Mouse (Mus musculus) testis, adult 2 months (tissue): Measurements from ENCODE around the gene Trem2. TPM values are rescaled to one million over a fixed set of nuclear protein-coding genes. Genes with fewer than 3 reads are reported as not detected.
"Not testable (repeated sequence)": the region's sequence is repeated elsewhere in the genome, so short reads cannot be mapped to it uniquely, and the experiment has no call there.

Experiments
- H3K27ac ChIP-seq: fragments of 200-500 bp; 2 replicates; pipeline ENCODE4 v1.5.1; 2012; ENCODE audit warnings: low read depth, low read length; ENCODE audit not compliant: control insufficient read depth, insufficient read depth
- H3K27me3 ChIP-seq: fragments of 200-500 bp; 2 replicates; pipeline ENCODE4 v1.6.1; 2012; ENCODE audit warnings: mild to moderate bottlenecking, low read length, moderate library complexity; ENCODE audit not compliant: control insufficient read depth, insufficient read depth
- H3K36me3 ChIP-seq: fragments of 200-500 bp; 2 replicates; pipeline ENCODE4 v1.6.1; 2012; ENCODE audit warnings: mild to moderate bottlenecking, low read length; ENCODE audit not compliant: control insufficient read depth, insufficient read depth
- H3K4me1 ChIP-seq: fragments of 200-500 bp; 2 replicates; pipeline ENCODE4 v1.6.1; 2012; ENCODE audit warnings: low read length; ENCODE audit not compliant: control insufficient read depth, insufficient read depth
- H3K4me3 ChIP-seq: fragments of 200-500 bp; 2 replicates; pipeline ENCODE4 v1.5.1; 2012; ENCODE audit warnings: low read depth, mild to moderate bottlenecking, low read length, moderate library complexity, mixed read lengths; ENCODE audit not compliant: control insufficient read depth
- CTCF ChIP-seq: fragments of 200-500 bp; IDR thresholded peaks from 2 replicates; pipeline ENCODE4 v1.5.1; 2012; ENCODE audit warnings: low read depth, mild to moderate bottlenecking, inconsistent platforms, low read length, moderate library complexity; ENCODE audit not compliant: control insufficient read depth, insufficient read depth, insufficient replicate concordance
- POLR2A ChIP-seq: fragments of 200-500 bp; IDR thresholded peaks from 2 replicates; pipeline ENCODE4 v1.6.1; 2012; ENCODE audit warnings: low read depth, mild to moderate bottlenecking, inconsistent platforms, low read length, moderate library complexity; ENCODE audit not compliant: control insufficient read depth
- polyA plus RNA-seq: library from polyadenylated mRNA; depleted of rRNA; stranded (reverse); fragments of >200 nt; gene quantifications from 2 replicates; pipeline ENCODE4 v1.2.3, GENCODE M21; 2012; rRNA removed

The Trem2 gene
- 1.3 and 2.4 TPM in 2 replicates for polyA plus RNA-seq

- no peak within 1 kb of the TSS for H3K4me3 ChIP-seq
- no peaks in the 10 kb centered on the region for H3K36me3 ChIP-seq
- H3K27me3 ChIP-seq = no peaks in the 10 kb centered on the region
- H3K4me1 ChIP-seq = no peaks in the 10 kb centered on the region
- no peak within 1 kb of the TSS for H3K27ac ChIP-seq
- TF ChIP-seq CTCF (no peak), POLR2A (no peak)
These were observed at the start of gene Trem2 for GRCm38 (mm10) chr17:48346231-48346630. Gene Trem2 (plus strand): TSS chr17:48346401.

GRCm38 (mm10) chr17:48299203-48299602, 47.0 kb upstream of the Trem2 start, which contains the start of gene Treml2:
Gene Treml2 (plus strand): TSS chr17:48299498.
- Histone ChIP-seq H3K4me3 (no peak within 1 kb of the TSS), H3K4me1 (no peaks in the 10 kb centered on the region), H3K27me3 (no peaks in the 10 kb centered on the region), H3K27ac (no peak within 1 kb of the TSS), H3K36me3 (no peaks in the 10 kb centered on the region)
- TF ChIP-seq POLR2A (no peak), CTCF (no peak)

- no peak overlapping the region for H3K4me3 ChIP-seq
- no peak overlapping the region for H3K27ac ChIP-seq
- H3K4me1 ChIP-seq = no peaks in the 10 kb centered on the region
- H3K36me3 ChIP-seq = no peaks in the 10 kb centered on the region
- H3K27me3 ChIP-seq = no peaks in the 10 kb centered on the region
- no peak for TF ChIP-seq POLR2A
- TF ChIP-seq CTCF = no peak
These were observed 46.4 kb upstream of the Trem2 start for GRCm38 (mm10) chr17:48299756-48300155.

- Histone ChIP-seq H3K4me3 (no peak overlapping the region), H3K27me3 (no peaks in the 10 kb centered on the region), H3K4me1 (no peaks in the 10 kb centered on the region), H3K27ac (no peak overlapping the region), H3K36me3 (no peaks in the 10 kb centered on the region)
- TF ChIP-seq CTCF (no peak), POLR2A (no peak)
These were observed 46.0 kb upstream of the Trem2 start for GRCm38 (mm10) chr17:48300199-48300598.

GRCm38 (mm10) chr17:48300861-48301260, 45.3 kb upstream of the Trem2 start:
- no peaks in the 10 kb centered on the region for H3K4me1 ChIP-seq
- no peaks in the 10 kb centered on the region for H3K36me3 ChIP-seq
- no peak overlapping the region for H3K27ac ChIP-seq
- no peak overlapping the region for H3K4me3 ChIP-seq
- H3K27me3 ChIP-seq = no peaks in the 10 kb centered on the region
- TF ChIP-seq CTCF = no peak
- no peak for TF ChIP-seq POLR2A

GRCm38 (mm10) chr17:48301792-48302191, 44.4 kb upstream of the Trem2 start:
- H3K36me3 ChIP-seq = no peaks in the 10 kb centered on the region
- TF ChIP-seq POLR2A (no peak), CTCF (no peak)
- no peaks in the 10 kb centered on the region for H3K27me3 ChIP-seq
- no peaks in the 10 kb centered on the region for H3K4me1 ChIP-seq
- H3K27ac ChIP-seq = no peak overlapping the region
- H3K4me3 ChIP-seq = no peak overlapping the region

- no peak overlapping the region for H3K4me3 ChIP-seq
- no peak overlapping the region for H3K27ac ChIP-seq
- no peaks in the 10 kb centered on the region for H3K36me3 ChIP-seq
- H3K4me1 ChIP-seq = no peaks in the 10 kb centered on the region
- no peak for TF ChIP-seq CTCF
- TF ChIP-seq POLR2A = no peak
- H3K27me3 ChIP-seq = no peaks in the 10 kb centered on the region
These were observed 34.1 kb upstream of the Trem2 start for GRCm38 (mm10) chr17:48312124-48312523.

- not testable (repeated sequence) for H3K27ac ChIP-seq, H3K4me3 ChIP-seq, H3K27me3 ChIP-seq, H3K4me1 ChIP-seq, H3K36me3 ChIP-seq
These were observed 30.2 kb upstream of the Trem2 start, which contains the start of gene B430306N03Rik for GRCm38 (mm10) chr17:48315905-48316579. Gene B430306N03Rik (plus strand): TSS chr17:48316141.
